Mouse (Mus musculus) cerebellum, adult 9-10 months (tissue): Measurements from ENCODE around the gene Cnot1.

Source experiments
- DNase-seq: peaks from one replicate; pipeline ENCODE4 v3.0.0; 2022

Gene Cnot1

GRCm38 (mm10) chr8:95727625-95728024, 79.6 kb downstream of the Cnot1 start:
- DNase-seq: no peak

GRCm38 (mm10) chr8:95716546-95717335, 90.5 kb downstream of the Cnot1 start:
- DNase-seq: no peak

GRCm38 (mm10) chr8:95715676-95716531, 91.4 kb downstream of the Cnot1 start, which contains the start of gene Setd6:
Setd6 (plus strand) TSS chr8:95715881.
- peak; percentile 79 for DNase-seq

- DNase-seq: no peak
Observed at GRCm38 (mm10) chr8:95714837-95715413, 92.3 kb downstream of the Cnot1 start.

GRCm38 (mm10) chr8:95714367-95714766, 92.9 kb downstream of the Cnot1 start:
- no peak for DNase-seq

GRCm38 (mm10) chr8:95713100-95714010, 93.9 kb downstream of the Cnot1 start:
- DNase-seq: peak; percentile 86

GRCm38 (mm10) chr8:95712395-95712794, 94.9 kb downstream of the Cnot1 start:
- DNase-seq: no peak

- DNase-seq: no peak
Observed at GRCm38 (mm10) chr8:95711029-95711428, 96.2 kb downstream of the Cnot1 start.

- no peak for DNase-seq
Observed at GRCm38 (mm10) chr8:95709579-95709978, 97.7 kb downstream of the Cnot1 start.

GRCm38 (mm10) chr8:95704538-95704937, 102.7 kb downstream of the Cnot1 start:
- DNase-seq: peak; percentile 59

- DNase-seq: peak; percentile 91
Observed at GRCm38 (mm10) chr8:95703461-95704260, 103.6 kb downstream of the Cnot1 start.

GRCm38 (mm10) chr8:95702480-95703446, 104.5 kb downstream of the Cnot1 start:
- DNase-seq: peak; percentile 95

GRCm38 (mm10) chr8:95701809-95702208, 105.5 kb downstream of the Cnot1 start:
- DNase-seq: peak; percentile 68

- no peak for DNase-seq
Observed at GRCm38 (mm10) chr8:95700282-95700681, 107.0 kb downstream of the Cnot1 start.

- DNase-seq: no peak
Observed at GRCm38 (mm10) chr8:95698179-95698578, 109.1 kb downstream of the Cnot1 start.

GRCm38 (mm10) chr8:95697128-95697527, 110.1 kb downstream of the Cnot1 start:
- DNase-seq: peak; percentile 84

- no peak for DNase-seq
Observed at GRCm38 (mm10) chr8:95696661-95697060, 110.6 kb downstream of the Cnot1 start.

- DNase-seq: peak; percentile 30
Observed at GRCm38 (mm10) chr8:95694631-95695030, 112.6 kb downstream of the Cnot1 start.

- DNase-seq: no peak
Observed at GRCm38 (mm10) chr8:95690929-95691541, 116.2 kb downstream of the Cnot1 start.
